Mouse (Mus musculus) lung, postnatal 36 days (tissue): ENCODE results near the gene Cpn2.

Source experiments
- DNase-seq: peaks from one replicate; pipeline ENCODE4 v3.0.0; 2022; ENCODE audit warnings: mixed read lengths

The Cpn2 gene

GRCm38 (mm10) chr16:30278406-30278805 is 11.1 kb upstream of the Cpn2 start:
- no peak for DNase-seq

DNA sequence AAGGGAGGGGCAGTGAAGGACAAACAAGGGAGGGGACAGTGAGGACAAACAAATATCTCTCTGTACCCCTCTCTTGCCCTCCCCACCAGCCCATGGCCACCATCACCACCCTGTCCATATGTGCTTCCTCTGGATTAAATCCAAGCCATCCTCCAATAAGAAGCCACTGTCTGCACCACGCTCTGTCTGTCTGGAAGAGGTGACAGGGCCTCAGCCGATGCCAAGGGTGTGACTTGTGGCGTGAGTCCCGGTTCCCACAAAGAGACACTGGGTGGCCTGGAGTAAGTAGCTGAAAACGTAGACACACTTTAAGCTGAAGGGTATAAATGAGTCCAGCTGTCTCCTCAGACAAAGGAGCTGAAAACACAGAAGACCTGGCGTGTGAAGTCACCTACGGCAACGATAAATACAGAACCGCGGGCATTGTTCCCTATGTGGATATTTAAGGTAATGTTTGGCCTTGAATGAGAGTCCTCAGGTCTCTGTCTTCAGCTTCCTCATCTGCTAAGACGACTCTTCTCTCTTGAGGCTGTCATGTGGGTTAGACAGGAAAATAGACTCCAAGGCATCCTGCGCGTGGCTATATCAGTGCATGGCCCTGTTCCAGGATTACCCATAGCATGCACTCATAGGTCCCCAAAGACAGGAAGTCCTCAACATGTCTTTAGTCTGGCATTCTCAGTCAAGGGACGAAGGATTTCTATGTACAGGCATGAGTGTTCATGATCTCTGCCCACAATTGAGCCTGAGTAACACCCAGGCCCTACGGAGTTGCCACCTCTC is 8.4 kb upstream of the Cpn2 start:
- no peak for DNase-seq

DNA sequence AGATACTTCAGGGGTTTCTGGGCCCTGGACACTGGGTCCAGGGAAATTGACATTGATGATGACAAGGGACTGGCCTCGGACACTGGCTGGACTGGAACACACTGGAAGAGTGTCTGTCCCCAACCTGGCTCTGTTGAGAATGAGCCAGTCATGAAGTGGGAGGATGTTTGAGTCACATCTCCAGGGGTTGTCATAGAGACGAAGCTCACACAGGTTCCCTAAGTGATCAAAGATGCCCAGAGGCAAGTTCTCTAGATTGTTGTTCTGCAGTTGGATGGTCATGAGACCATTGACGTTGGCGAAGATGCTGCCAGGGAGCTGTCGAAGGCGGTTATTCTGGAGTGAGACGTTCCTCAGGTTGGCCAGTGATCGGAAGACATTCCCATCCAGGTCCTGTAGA is 5.8 kb upstream of the Cpn2 start:
- no peak for DNase-seq

DNA sequence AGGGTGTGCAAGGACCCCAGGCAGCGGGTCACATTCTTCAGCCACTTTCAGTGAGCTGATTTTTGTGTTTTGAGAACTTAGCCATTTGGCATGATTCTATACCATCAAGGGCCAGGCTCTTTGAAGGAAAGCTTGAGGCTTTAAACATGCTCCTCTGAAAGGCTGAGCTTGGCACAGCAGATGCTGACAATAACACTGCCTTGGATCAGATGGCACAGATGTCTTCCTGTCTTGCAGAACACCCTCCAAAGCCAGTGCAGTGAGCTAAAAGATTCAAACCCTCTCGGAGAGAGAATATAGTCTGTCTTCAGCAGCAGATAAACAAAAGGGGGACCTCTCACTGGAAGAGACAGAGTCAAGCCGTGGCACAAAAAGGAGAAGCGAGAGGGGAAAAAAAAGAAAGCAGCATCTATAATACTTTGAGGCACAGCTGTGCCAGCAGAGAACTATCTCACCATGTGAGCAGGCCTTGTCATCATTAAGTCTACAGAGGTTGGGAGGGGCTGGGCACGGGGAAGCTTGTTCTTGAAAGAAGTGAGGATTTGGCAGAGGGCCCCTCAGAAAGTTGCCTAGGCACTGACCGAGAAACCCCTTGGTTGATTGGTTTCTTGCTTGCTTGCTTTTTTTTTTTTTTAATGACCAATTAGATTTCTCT is 4.8 kb upstream of the Cpn2 start:
- no peak for DNase-seq

DNA sequence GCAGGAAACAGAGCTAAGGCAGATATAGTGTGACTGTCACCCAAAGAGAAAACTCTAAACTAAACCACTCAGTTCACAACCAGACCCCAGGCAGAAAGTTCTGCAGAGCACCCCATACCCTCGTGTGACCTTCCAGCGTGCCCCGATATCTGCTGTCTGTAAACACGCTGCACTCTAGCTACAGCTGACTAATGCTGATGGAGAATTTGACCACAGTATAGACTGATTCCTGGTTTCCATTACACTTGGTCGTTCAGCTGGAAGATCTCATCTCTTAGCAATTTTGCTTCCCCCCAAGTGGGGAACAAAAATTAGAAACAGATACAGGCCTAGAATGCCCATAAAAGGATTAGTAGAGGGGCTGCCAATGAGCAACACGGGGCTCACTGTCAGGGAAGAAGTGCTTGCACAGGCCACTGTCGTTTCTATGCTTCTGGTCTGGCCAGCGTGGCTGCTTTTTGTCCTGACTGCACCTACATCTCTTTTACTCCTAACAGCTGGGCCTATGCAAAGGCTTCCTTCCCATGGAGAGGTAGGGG is 4.0 kb upstream of the Cpn2 start:
- no peak for DNase-seq

- DNase-seq, result no peak
Measured at GRCm38 (mm10) chr16:30266561-30266960, 738 bp downstream of the Cpn2 start.

GRCm38 (mm10) chr16:30265611-30266010 is 1.7 kb downstream of the Cpn2 start:
- DNase-seq, result no peak

DNA sequence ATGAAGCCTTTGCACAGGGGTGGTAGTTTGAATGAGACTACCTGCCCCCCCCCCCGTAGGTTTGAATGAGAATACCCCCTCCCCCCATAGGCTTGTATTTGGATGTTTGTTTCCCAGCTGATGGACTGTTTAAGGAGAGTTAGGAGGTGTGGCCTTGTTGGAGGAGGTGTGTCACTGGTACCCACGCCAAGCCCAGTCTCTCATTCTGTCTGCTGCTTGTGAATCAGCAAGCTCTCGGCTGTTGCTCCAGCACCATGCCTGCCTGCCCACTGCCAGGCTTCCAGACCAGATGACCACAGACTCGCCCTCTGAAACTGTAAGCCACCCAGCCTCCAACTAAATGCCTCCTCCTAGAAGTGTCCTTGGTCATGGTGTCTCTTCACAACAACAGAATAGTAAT is 4.1 kb downstream of the Cpn2 start:
- DNase-seq, result no peak

DNA sequence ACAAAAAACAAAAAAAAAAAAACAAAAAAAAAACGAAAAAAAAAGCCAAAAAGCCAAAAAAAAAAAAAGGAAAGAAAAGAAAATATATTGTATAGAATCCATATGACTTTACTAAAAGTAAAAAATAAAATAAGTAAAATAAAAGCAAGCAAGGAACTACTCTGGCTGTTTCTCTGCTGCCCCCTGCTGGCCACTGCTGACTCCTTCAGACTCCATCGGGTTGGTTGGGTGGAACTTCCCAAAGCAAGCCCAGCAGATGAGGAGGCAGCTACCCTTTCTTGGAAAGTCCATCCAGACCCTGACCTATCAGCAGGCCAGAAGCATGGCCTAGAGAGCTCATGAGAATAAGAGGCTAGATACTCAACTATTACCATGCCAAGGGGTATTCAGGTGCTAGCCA is 4.6 kb downstream of the Cpn2 start:
- peak; percentile 82 for DNase-seq

- no peak for DNase-seq
Measured at GRCm38 (mm10) chr16:30262157-30262556, 5.1 kb downstream of the Cpn2 start.

- no peak for DNase-seq
Measured at GRCm38 (mm10) chr16:30261341-30261740, 6.0 kb downstream of the Cpn2 start.

DNA sequence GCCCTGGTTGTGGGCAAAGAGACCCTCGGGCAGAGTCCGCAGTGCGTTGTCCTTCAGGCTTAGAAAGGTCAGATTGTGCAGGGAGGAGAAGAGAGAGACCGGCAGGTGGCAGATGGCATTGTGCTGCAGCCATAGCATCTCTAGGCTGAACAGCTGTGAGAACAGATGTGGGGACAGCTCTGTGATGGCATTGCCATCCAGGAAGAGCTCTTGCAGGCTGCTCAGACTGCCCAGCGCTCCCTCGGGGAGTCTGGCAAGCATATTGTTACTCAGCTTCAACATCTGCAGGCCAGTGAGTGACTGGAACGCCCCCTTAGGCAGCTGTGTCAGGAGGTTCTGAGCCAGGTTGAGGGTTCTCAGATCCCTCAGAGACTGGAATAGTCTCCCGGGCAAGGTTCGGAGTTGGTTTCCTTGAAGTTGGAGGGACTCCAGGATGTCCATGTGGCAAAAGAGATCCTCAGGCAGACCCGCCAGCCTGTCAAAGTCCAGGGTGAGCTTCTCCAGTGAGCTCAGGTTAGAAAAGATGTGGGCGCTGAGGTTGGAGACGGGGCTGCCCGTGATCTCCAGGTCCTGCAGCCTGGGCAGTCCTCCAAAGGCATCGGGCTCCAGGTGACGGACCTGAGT is 7.2 kb downstream of the Cpn2 start:
- DNase-seq, result no peak

DNA sequence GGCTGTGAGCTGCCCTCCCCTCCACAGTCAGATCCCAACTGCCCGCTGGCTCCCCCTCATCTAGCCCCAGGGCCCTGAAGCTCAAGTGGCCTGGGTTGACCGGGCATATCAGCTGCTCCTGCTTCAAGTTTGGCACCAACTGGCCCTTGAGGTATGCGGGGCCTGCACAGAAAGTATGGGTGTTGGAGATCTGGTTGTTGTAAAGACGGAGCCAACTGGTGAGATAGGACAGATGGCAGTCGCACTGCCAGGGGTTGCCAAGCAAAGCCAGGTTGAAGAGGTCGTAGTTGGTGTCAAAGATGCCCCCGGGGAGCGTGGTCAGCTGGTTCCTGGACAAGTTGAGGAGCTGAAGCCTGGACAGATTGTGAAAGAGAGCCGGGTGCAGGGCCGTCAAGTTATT is 7.9 kb downstream of the Cpn2 start:
- DNase-seq, result no peak

DNA sequence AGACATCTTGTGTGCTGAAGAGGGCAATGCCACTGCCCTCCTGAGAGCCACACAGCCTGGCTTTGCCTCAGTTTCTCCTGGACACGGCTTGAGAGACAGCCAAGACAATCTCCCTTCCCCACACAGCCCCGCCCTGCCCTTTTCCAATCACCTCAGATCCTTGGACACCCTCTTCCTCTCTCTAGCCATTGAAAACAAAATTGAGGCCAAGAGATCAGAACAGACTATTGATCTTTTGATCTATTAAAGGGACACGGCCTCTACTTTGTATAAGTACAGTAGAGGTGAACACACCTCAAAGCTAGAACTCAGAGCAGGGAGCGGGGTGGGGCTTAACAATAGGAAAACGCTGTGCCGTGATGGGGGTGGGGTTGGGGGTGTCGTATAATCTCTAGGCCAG is 8.9 kb downstream of the Cpn2 start:
- DNase-seq, result no peak

GRCm38 (mm10) chr16:30257718-30258117 is 9.6 kb downstream of the Cpn2 start:
- DNase-seq, result no peak

GRCm38 (mm10) chr16:30255061-30255460 is 12.2 kb downstream of the Cpn2 start:
- DNase-seq, result no peak

DNA sequence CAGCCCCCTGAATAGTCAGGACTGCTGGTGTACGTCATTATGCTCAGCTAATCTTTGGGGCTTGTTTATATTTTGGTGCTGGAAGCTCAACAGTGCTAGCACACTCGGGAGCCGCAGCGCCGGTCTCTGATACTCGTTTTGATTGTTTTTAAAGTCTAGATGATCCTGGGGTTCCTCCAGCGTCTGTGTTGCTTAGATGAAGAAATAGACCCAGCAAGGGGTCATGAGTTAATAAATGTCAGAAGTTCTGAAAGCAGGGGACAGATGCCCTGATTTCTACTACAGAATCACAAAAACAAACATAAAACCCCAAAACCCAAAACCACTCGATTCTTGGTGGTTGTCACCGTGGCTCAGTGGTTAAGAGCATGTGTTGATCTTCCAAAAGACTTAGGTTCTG is 13.4 kb downstream of the Cpn2 start:
- DNase-seq, result no peak

GRCm38 (mm10) chr16:30253374-30253773 is 13.9 kb downstream of the Cpn2 start:
- DNase-seq, result no peak

DNA sequence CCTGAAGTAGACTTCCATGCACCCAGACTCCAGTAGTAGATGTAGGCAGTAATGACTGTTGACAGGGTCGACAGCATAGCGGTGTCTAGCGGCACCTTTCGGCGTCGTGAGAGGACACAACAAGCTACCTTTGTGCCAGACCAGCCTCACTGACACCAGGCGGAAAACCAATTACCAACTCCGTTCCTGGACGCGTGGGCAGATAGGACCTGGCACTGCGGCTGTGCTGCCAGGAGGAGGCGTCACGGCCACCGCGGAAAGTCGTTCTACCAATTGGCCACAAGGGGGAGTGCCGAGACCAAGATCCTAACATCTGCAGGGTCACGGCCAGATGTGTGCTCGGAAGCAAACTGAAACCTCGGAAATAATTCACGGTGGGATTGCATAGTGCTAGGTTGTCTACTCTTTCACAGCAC is 15.3 kb downstream of the Cpn2 start:
- peak; percentile 86 for DNase-seq

GRCm38 (mm10) chr16:30244037-30244700 is 23.1 kb downstream of the Cpn2 start:
- DNase-seq, result no peak

GRCm38 (mm10) chr16:30241623-30242022 is 25.7 kb downstream of the Cpn2 start:
- DNase-seq, result no peak

DNA sequence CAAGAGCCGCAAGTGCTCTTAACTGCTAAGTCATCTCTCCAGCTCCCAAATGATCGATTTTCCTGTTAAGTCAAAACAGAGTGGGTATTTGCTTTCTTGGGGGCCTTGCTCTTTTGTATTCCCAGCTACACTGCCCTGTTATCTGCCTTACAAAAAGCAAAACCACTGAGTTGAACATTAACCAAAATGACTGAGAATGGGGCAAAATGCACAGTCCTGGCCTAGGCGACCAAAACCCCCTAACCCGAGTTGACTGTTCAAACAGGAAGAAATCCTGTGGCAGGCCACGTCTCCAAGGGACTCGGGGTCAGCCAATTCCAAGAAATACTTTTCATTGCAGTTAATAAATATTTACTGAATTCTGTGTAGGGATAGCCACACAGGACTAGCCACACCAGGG is 28.5 kb downstream of the Cpn2 start:
- no peak for DNase-seq

GRCm38 (mm10) chr16:30236091-30236699 is 31.1 kb downstream of the Cpn2 start:
- peak; percentile 84 for DNase-seq
